Mouse (Mus musculus) layer of hippocampus, adult 9-11 months (tissue): Measurements from ENCODE around the gene Npb.
A peak's percentile ranks its signal among the peaks of the same experiment; 100 is the strongest.

Experiments used
- DNase-seq: peaks from one replicate; pipeline ENCODE4 v3.0.0; 2022

Npb gene

DNA sequence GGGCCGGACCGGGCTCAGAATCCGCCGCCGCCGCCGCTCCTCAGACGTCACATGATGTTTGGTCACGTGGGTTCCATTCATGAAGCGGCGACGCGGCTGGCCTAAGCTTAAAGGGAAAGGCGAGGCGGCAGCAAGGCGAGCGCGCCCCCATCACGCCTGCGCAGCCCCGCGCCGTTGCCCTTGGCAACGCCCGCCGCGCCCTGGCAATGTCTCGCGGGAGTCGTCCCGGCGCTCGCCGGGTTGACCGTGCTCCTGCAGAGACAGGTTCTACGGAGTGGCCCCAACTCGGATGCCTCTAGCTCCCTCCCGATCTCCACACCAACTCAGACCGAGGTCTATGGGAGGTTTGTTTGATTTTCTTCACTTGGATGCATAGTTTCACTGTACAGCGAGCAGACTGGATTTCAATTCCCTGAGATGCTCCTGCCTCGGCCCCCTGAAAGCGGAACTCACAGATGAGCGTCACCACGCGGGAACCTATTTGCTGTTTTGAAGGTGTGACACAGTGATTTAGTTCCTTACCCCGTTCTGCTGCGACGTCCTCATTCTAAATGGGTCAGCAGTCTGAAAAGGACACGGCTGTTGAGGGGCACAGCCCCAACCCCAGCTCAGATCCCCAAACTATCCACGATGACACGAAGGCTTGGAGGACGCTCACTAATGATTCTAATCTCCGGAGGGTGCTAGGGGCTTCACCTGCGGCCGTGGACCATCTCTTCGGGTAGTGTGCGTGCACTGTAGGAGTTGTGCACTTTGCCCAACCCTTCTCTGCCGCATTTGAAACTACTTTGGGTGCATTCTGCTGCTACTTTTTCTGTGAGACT, 25.5 kb downstream of the Npb start, which contains the start of gene Mafg:
Gene Mafg (minus strand): TSS at position 81 of the 824 bp plus-strand sequence.
- DNase-seq: peak; percentile 96

DNA sequence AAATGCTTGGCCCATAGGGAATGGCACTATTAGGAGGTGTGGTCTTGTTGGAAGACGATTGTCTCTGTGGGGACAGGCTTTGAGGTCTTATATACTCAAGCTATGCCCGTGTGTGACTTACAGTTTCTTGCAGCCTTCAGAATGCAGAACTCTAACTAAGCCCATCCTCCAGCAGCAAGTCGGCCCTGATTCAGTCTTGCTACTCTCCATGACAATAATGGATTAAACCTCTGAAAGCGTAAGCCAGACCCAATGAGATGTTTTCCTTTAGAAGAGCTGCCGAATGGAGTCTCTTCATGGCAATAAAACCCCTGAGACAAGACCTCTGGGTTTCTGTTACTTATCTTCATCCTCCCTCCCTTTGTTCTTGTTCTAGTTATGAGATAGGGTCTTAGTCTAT, 26.5 kb downstream of the Npb start:
- no peak for DNase-seq

DNA sequence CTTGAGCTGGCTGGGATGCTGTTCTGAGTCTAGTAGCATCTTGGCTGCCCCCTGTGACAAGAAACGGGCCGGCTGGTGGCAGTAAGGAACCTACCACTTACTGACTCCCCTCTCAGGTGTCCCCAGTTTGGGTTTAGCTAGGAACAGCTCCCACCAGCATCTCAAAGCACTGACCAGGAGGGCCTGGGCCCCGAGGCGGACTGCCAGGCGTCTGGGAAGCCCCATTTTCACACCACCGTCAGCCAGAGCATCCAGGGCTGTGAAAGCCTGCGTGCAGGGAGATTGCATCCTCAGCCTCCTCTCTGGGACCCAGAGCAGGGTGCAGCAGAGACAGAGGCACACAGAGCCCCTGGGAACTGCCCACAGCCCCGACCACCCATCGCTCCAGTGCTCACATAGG, 33.0 kb downstream of the Npb start:
- DNase-seq: no peak

DNA sequence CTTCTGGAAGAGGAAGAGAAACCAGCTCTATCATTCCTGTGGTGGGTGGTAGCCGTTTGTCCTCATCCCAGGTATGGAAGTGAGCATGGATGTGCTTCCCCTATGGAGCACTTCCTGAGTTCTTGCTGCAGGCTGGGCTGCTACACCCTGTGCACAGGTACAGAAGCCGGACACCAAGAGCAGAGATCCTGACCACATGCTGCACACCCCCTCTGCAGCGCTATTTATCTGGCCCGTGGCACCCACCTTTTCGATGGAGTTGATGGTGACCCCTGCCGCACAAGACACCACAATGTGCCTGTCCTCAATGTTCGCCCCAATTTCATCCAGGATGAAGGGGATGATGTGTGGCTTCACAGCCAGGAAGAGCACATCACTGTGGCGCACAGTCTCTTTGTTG, 33.6 kb downstream of the Npb start:
- DNase-seq: no peak

DNA sequence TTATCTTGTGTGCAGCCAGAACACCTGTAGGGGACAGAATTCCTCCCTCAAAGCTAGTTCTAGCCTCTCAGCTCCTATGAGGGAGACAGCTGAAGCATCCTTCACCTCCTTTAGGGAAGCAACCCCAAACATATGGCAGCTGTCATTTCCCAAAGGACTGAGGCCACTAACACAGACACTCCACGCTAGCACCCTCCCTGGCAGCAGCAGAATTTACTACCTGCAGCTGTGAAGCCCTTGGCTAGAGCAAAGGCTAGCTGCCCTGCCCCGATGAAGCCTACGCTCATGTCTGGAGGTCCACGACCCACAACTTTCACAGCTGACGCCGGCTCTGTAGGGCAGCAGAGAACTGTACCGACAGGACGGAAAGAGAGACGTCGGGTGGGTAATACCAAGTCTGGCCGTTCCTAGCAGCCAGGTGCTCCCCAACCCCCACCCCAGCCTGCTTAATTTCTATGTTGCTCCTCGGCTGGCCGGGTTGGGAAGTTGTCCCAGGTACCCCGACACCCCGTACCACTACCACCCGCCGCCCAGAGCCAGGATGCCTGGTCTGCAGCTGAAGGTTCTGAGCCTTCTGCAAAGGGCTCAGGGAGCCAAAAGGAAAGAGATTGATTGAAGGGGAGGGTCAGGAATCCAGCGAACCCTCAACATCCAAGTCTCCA, 34.8 kb downstream of the Npb start:
- no peak for DNase-seq

DNA sequence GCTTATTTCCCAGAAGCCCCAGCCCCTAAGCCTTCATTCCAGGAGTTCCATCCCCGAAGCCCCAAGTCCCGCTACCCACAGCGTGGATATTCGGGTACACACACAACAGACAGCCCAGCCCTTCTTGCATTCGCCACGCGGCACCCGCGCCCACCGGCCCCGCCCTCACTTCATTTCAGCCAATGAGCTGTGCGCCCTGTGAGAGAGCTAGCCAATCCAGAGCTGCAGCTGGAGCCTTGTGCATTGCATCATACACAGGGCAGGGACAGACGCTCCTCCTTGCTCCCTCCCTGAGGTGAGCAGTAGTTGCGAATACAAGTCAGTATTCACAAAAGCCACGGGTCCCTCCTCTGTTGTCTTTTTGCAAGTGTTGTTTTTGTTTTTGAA, 35.3 kb downstream of the Npb start, which contains the start of gene Pycr1:
Gene Pycr1 (minus strand): TSS at position 169 of the 387 bp plus-strand sequence.
- peak; percentile 93 for DNase-seq

GRCm38 (mm10) chr11:120647047-120647830, 39.0 kb downstream of the Npb start:
- no peak for DNase-seq

DNA sequence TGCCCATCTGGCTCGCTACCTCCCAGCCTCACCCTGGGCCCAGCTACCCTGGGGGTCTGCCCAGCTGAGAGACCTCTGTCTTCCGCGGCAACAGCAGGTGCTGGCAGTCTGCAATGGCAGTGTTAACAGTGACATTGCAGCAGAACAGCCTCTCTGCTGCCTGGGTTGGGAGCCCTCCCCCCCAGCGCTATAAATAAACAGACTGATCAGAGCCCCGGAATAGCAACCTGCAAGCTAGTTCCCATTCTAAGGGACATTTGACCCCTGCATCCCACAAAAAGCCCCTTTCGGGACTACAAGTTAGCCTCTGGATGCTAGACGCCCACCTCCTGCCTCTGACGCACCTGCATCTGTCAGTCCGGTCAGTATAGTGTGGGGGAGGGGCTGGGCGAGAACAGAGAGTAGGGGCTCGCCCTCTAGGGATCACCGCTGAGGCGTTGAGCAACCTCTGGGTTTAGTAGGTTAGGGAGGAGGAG, 39.8 kb downstream of the Npb start, which contains the start of gene Myadml2:
Gene Myadml2 (minus strand): TSS at position 158 of the 476 bp plus-strand sequence.
- peak; percentile 68 for DNase-seq

DNA sequence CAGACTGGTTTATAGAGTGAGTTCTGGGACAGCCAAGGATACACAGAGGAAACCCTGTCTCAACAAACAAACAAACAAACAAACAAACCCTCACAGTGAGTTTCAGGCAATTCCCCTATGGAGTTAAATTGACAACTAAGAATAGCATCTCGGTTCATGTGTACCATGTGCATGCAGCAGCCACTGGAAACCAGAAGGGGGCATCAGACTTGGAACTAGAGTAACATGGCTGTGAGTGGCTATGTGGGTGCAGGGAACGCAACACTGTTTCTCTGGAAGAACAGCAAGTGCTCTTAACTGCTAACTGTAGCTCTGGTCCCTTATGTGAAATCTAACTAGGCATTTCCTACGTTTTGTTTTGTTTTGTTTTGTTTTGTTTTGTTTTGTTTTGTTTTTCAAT, 43.6 kb downstream of the Npb start:
- DNase-seq: no peak

GRCm38 (mm10) chr11:120654741-120655140, 46.5 kb downstream of the Npb start:
- DNase-seq: no peak

DNA sequence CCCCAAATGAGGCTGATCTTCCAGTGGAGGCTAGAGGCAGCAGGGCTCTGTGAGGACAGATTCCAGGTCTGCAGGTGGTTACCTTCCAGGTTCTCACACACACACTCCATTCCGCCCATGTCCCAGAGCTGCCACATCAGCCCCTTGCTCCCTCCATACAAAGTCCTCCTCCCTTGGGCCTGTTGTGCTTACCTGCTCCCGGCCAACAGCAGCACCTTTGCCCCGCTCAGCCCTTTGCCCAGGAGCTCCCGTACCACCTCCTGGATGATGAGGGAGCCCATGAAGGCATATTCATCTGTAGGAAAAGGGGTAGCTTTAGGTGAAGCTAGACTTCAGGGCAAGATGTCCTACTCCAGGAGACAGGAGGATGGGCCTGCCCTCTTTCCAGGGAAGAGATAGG, 49.0 kb downstream of the Npb start:
- no peak for DNase-seq
